Mouse (Mus musculus) CD4-positive naive resting alpha-beta T cell, adult 57 days (primary cell): ENCODE measurements around the gene Tbc1d23. TPM values are rescaled to one million over a fixed set of nuclear protein-coding genes. Genes with fewer than 3 reads are reported as not detected.

Experiments
- total RNA-seq: library from RNA; stranded (reverse); gene quantifications from one replicate; pipeline ENCODE4 v1.2.4, GENCODE M21; 2023

Gene Tbc1d23
- total RNA-seq, result 53.5 TPM

DNA sequence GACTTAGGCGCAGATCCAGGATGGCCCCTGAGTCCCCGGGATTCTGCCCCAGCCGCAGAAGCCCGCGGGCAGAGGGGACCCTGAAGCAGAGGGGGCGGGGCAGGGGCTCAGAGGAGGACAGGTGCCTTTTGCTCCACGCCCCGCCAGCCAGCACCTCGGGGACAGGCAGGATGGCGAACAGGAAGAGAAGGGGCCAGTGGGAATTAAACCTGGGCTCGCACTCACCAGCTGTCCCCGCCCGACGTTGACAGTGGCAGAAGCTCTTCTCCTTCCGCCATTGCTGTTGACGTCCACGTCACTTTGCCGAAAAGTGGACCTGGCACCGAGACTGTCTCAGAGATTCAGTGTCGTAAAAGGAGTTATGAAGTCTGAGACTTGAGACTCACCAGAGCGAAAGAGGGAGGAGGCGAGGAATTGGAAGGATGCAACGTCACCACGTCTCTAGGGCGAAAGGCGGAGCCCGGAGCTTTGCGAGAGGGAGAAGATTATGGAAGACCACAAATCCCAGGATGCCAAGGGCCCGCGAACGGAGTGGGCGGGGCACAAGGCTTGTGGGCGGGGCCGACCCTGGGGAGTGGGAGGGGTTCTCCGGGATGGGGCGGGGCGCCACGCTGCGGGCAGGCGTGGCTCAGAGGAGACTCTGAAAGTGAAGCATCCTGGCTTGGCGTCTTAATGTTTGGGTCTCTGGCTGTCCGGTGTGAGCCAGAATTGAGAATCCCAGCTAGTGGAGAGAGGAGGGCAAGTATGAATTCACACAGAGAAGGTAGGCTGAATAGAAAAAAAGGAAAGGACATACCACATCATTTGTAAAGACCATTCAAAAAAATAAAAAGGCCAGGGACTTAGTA is at the start of gene Tbc1d23:
Gene Tbc1d23, minus strand, starts transcription at position 416 of the 848 bp plus-strand sequence.

GRCm38 (mm10) chr16:57166611-57167513 is 64.4 kb downstream of the Tbc1d23 start, which contains the start of gene Nit2:
TSS of gene Nit2 (minus strand) at chr16:57167341.

DNA sequence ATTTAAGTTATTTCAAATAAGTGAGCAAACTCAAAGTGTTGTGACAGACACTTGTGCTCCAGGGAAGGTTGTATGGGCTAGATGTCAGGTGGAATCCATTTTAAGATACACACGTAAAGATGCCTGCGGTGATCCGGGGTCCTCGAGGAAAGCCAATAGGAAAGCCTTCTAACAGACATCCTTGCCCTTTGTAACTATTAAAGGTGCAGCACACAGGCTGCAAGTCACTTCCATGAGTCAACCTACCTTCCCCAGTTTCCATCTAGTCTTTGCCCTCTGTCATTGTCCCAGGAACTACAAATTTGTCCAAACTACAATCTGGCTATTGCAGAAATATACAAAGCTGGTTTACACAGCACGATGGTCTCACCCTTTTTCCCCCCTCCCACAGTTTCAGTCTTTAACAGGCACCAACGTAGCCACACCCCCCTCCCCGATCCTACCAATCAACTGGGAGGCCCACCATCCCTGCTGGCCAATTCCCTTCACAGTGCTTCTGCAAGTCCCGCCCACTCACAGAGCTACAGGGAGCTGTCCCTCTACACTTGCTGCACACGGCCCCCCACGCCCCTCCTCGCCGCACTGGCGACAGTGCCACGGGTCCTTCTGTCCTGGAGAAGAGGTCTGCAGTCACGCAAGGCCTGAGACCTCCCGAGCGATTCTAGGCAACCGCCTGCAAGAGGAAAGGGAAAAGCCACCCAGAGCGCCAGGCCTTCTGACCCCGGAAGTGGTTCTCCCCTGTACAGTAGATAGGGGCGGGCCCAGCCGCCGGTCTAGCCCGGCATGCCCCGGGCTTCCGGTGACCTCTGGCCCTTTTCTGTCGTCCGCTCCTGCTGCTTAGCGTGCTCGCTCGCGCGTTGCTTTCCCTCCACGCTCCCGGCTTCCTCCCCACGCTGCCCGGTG is 110.1 kb downstream of the Tbc1d23 start, which contains the start of gene Tomm70a:
Gene Tomm70a, plus strand, starts transcription at position 791 of the 903 bp plus-strand sequence.

Other genes starting within 250 kb of the Tbc1d23 start
- gene Tmem45a2, start 160.1 kb downstream of the Tbc1d23 start, total RNA-seq, result not detected
- 27.0 TPM for gene Tomm70a, start 109.8 kb downstream of the Tbc1d23 start, total RNA-seq
- gene Nit2, start 64.2 kb downstream of the Tbc1d23 start, total RNA-seq, result 23.7 TPM
- gene Tmem30c, start 61.4 kb upstream of the Tbc1d23 start, total RNA-seq, result not detected
- gene Filip1l, start 121.6 kb upstream of the Tbc1d23 start, total RNA-seq, result 68.0 TPM